Mouse (Mus musculus) MEL (cell line): Measurements from ENCODE around the gene Gabbr2. TPM values are rescaled to one million over a fixed set of nuclear protein-coding genes. Genes with fewer than 3 reads are reported as not detected.

Source experiments
- DNase-seq: peaks from one replicate; pipeline ENCODE4 v3.0.0; 2011; ENCODE audit warnings: low read depth, low spot score
- H3K27ac ChIP-seq: 2 replicates; pipeline ENCODE4 v1.5.1; 2012; ENCODE audit warnings: low read depth, mild to moderate bottlenecking, control low read depth, low read length, moderate library complexity; ENCODE audit not compliant: control insufficient read depth
- H3K27me3 ChIP-seq, 2 experiments: fragments of 150-350 bp in 1 of 2; sonication (generic) in 1 of 2; 2 replicates each; pipeline ENCODE4 v1.6.1; 2012; ENCODE audit warnings: low read length in 2 of 2, mild to moderate bottlenecking in 2 of 2, improper control_type of control experiment in 1 of 2, moderate library complexity in 1 of 2; ENCODE audit not compliant: insufficient read depth in 2 of 2, control insufficient read depth in 1 of 2
- H3K36me3 ChIP-seq, 2 experiments: 2 replicates each; pipeline ENCODE4 v1.6.1; 2012 to 2014; ENCODE audit warnings: low read length in 2 of 2, improper control_type of control experiment in 1 of 2, inconsistent platforms in 1 of 2, mild to moderate bottlenecking in 1 of 2; ENCODE audit not compliant: insufficient read depth in 2 of 2, control insufficient read depth in 1 of 2
- H3K4me1 ChIP-seq, 2 experiments: fragments of 150-350 bp in 1 of 2; sonication (generic) in 1 of 2; 2 replicates each; pipeline ENCODE4 v1.6.1; 2012; ENCODE audit warnings: low read length in 2 of 2, improper control_type of control experiment in 1 of 2, mild to moderate bottlenecking in 1 of 2; ENCODE audit not compliant: insufficient read depth in 2 of 2, control insufficient read depth in 1 of 2
- H3K4me3 ChIP-seq, 2 experiments: fragments of 150-350 bp in 1 of 2; sonication (generic) in 1 of 2; 2 replicates each; pipeline ENCODE4 v1.5.1; 2012; ENCODE audit warnings: low read depth in 2 of 2, low read length in 2 of 2, mild to moderate bottlenecking in 2 of 2, moderate library complexity in 2 of 2, control low read depth in 1 of 2, improper control_type of control experiment in 1 of 2; ENCODE audit not compliant: control insufficient read depth in 1 of 2, insufficient read depth in 1 of 2
- H3K79me2 ChIP-seq: 2 replicates; pipeline ENCODE4 v1.6.1; 2012; ENCODE audit warnings: mild to moderate bottlenecking, low read length, moderate library complexity; ENCODE audit not compliant: control insufficient read depth, poor library complexity, insufficient read depth
- H3K9ac ChIP-seq: 2 replicates; pipeline ENCODE4 v1.6.1; 2012; ENCODE audit warnings: low read depth, mild to moderate bottlenecking, control low read depth, low read length, moderate library complexity; ENCODE audit not compliant: control insufficient read depth, poor library complexity, severe bottlenecking
- H3K9me3 ChIP-seq: fragments of 150-350 bp; sonication (generic); replicated peaks from 2 replicates; pipeline ENCODE4 v1.6.1; 2012; ENCODE audit warnings: mild to moderate bottlenecking, low read length, improper control_type of control experiment, moderate library complexity; ENCODE audit not compliant: insufficient read depth
- BHLHE40 ChIP-seq: IDR thresholded peaks from 2 replicates; pipeline ENCODE4 v1.6.1; 2012; ENCODE audit warnings: low read depth, mild to moderate bottlenecking, inconsistent platforms, low read length, improper control_type of control experiment, borderline replicate concordance
- CTCF ChIP-seq, 3 experiments: IDR thresholded peaks in 2 of 3; conservative IDR thresholded peaks in 1 of 3; 2 replicates each; pipeline ENCODE4 v1.5.1; 2011 to 2012; ENCODE audit warnings: low read length in 3 of 3, low read depth in 2 of 3, mild to moderate bottlenecking in 2 of 3, improper control_type of control experiment in 1 of 3, inconsistent platforms in 1 of 3, mixed read lengths in 1 of 3, moderate library complexity in 1 of 3; ENCODE audit not compliant: control insufficient read depth in 1 of 3, insufficient read depth in 1 of 3, poor library complexity in 1 of 3, severe bottlenecking in 1 of 3
- E2F4 ChIP-seq: IDR thresholded peaks from 2 replicates; pipeline ENCODE4 v1.6.1; 2011; ENCODE audit warnings: low read depth, low read length, improper control_type of control experiment, borderline replicate concordance
- EP300 ChIP-seq, 2 experiments: IDR thresholded peaks; 2 replicates each; pipeline ENCODE4 v1.6.1; 2011; ENCODE audit warnings: improper control_type of control experiment in 2 of 2, low read length in 2 of 2, low read depth in 1 of 2, mild to moderate bottlenecking in 1 of 2
- GATA1 ChIP-seq: IDR thresholded peaks from 2 replicates; pipeline ENCODE4 v1.6.1; 2011; ENCODE audit warnings: low read depth, low read length, improper control_type of control experiment
- MAX ChIP-seq: IDR thresholded peaks from 2 replicates; pipeline ENCODE4 v1.6.1; 2011; ENCODE audit warnings: low read length, improper control_type of control experiment
- MAZ ChIP-seq: IDR thresholded peaks from 2 replicates; pipeline ENCODE4 v1.6.1; 2012; ENCODE audit warnings: low read depth, mild to moderate bottlenecking, inconsistent platforms, low read length, improper control_type of control experiment
- MXI1 ChIP-seq: IDR thresholded peaks from 2 replicates; pipeline ENCODE4 v1.6.1; 2011; ENCODE audit warnings: mild to moderate bottlenecking, low read depth, low read length, improper control_type of control experiment
- MYC ChIP-seq: IDR thresholded peaks from 2 replicates; pipeline ENCODE4 v1.6.1; 2011; ENCODE audit warnings: low read depth, mild to moderate bottlenecking, low read length, improper control_type of control experiment, moderate library complexity
- NRF1 ChIP-seq: IDR thresholded peaks from 2 replicates; pipeline ENCODE4 v1.6.1; 2014; ENCODE audit warnings: low read depth, mild to moderate bottlenecking, inconsistent platforms, low read length, improper control_type of control experiment, moderate library complexity; ENCODE audit not compliant: poor library complexity, insufficient read depth, severe bottlenecking
- POLR2AphosphoS5 ChIP-seq: IDR thresholded peaks from 2 replicates; pipeline ENCODE4 v1.6.1; 2012; ENCODE audit warnings: low read depth, borderline replicate concordance, mild to moderate bottlenecking, inconsistent platforms, low read length, moderate library complexity, mixed read lengths
- RAD21 ChIP-seq: IDR thresholded peaks from 2 replicates; pipeline ENCODE4 v1.6.1; 2011; ENCODE audit warnings: mild to moderate bottlenecking, low read depth, low read length, improper control_type of control experiment
- SIN3A ChIP-seq: IDR thresholded peaks from 2 replicates; pipeline ENCODE4 v1.6.1; 2012; ENCODE audit warnings: low read length, improper control_type of control experiment, inconsistent platforms
- TBP ChIP-seq: IDR thresholded peaks from 2 replicates; pipeline ENCODE4 v1.8.0; 2011; ENCODE audit warnings: low read depth, low read length, improper control_type of control experiment
- USF1 ChIP-seq: IDR thresholded peaks from 2 replicates; pipeline ENCODE4 v1.6.1; 2014; ENCODE audit warnings: low read depth, mild to moderate bottlenecking, inconsistent platforms, low read length, improper control_type of control experiment, moderate library complexity
- ZMIZ1 ChIP-seq: IDR thresholded peaks from 2 replicates; pipeline ENCODE4 v1.6.1; 2012; ENCODE audit warnings: low read depth, mild to moderate bottlenecking, inconsistent platforms, low read length, improper control_type of control experiment, moderate library complexity
- polyA plus RNA-seq, 2 experiments: library from polyadenylated mRNA; stranded (reverse) in 1 of 2; unstranded in 1 of 2; fragments of >175 nt in 1 of 2; fragments of >200 nt in 1 of 2; gene quantifications; 2 replicates each; pipeline versions ENCODE4 v1.2.1 to v1.2.4; 2012; ENCODE audit warnings: low replicate concordance in 2 of 2, low read depth in 1 of 2; ENCODE audit not compliant: insufficient read length in 2 of 2, insufficient read depth in 1 of 2, missing spikeins in 1 of 2
- total RNA-seq: library from RNA; depleted of rRNA; stranded (reverse); fragments of 300-350 nt; gene quantifications from 2 replicates; pipeline ENCODE4 v1.2.3, GENCODE M21; 2012

Gene Gabbr2
- total and polyA plus RNA-seq, 3 experiments, result not detected

DNA sequence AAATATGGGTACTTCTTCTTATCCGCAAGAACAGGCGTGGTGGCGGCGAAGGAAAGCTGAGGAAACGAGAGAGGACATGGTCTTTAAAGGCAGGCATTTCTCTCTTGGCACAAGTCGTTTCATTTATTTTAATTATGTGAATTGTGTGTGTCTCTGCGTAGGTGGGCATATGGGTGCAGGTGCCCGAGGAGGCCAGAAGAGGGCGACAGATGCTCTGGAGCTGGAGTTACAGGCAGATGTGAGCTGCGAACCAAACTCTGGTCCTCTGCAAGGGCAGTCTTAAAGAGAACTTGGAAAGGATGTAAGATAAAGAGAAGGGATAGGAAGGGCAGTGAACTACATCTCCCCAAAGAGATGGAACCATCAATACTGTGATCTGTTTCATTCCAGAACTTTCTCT, 145.3 kb downstream of the Gabbr2 start:
- Histone ChIP-seq H3K4me3 (no peak overlapping the region), H3K27me3 (no peaks in the 10 kb centered on the region), H3K9me3 (no peaks in the 10 kb centered on the region), H3K27ac (no peak overlapping the region), H3K4me1 (peaks cover 0 to 3% of the 10 kb centered on the region in 2 experiments; a peak in 2 of 4 replicates), H3K36me3 (0 out of 4 replicates have a peak, but pooled peaks cover 0 to 3% of the 10 kb centered on the region in 2 experiments), H3K79me2 (no peaks in the 10 kb centered on the region), H3K9ac (no peak overlapping the region)
- DNase-seq, result no peak
- TF ChIP-seq MXI1, result no peak
- TF ChIP-seq CTCF (IDR thresholded peaks at IDR 0.05 in 2 of 3, conservative IDR thresholded peaks at IDR 0.05 in 1 of 3; ENCODE audit: control insufficient read depth in 1 of 3, insufficient read depth in 1 of 3, low read depth in 2 of 3, low read length in 3 of 3, poor library complexity in 1 of 3, severe bottlenecking in 1 of 3), result peak in 2 of 3 experiments; percentile 20 to 45; a peak in 4 of 6 replicates

DNA sequence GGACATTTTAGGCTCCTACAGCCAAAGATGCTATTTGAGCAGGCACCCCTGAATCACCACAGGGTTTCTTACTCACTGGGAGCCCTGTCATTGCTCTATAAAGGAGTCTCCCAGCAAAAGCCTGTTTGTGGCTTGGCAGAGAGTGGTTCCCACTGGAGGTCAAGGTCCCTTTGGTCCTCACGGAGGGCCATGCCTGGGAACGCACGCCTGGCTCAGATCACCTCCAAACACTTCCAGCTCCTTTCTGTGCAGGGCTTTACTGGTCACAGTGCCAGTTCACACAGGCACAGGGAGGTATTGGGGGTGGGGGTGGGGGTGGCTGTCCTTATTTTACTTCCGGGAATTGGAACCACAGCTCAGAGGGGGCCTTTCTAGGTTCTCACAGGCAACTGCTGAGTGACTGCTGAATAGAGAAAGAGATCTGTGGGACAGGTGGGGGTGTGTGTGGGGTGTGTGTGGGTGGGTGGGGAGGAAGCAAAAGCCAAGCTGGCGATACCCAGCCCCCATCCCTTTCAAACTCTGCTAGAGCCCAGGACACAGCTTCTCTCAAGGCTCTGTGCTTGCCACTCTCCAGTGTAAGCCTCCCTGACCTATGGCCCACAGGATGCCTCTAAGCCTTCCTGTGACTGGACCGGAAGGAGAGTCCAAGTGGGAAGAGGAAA, 146.6 kb downstream of the Gabbr2 start:
- TF ChIP-seq MYC (no peak), ZMIZ1 (no peak), MAZ (no peak), EP300 (IDR thresholded peaks at IDR 0.05; ENCODE audit: low read depth in 1 of 2, low read length in 2 of 2) (no peak), BHLHE40 (no peak), RAD21 (no peak), MAX (no peak), POLR2AphosphoS5 (no peak), E2F4 (no peak), NRF1 (no peak), USF1 (no peak), SIN3A (no peak), GATA1 (no peak), TBP (no peak)
- no peaks in the 10 kb centered on the region for H3K27me3 ChIP-seq
- no peak for DNase-seq

More for the DNA sequence above, 146.6 kb downstream of the Gabbr2 start:
- Histone ChIP-seq H3K27ac (no peak overlapping the region), H3K4me1 (peaks cover 0 to 3% of the 10 kb centered on the region in 2 experiments; a peak in 2 of 4 replicates), H3K79me2 (no peaks in the 10 kb centered on the region), H3K4me3 (no peak overlapping the region), H3K36me3 (0 out of 4 replicates have a peak, but pooled peaks cover 0 to 3% of the 10 kb centered on the region in 2 experiments), H3K9ac (no peak overlapping the region), H3K9me3 (no peaks in the 10 kb centered on the region)
